Mouse (Mus musculus): ENCODE results near the gene Utrn. TPM values are rescaled to one million over a fixed set of nuclear protein-coding genes. Genes with fewer than 3 reads are reported as not detected.

Gene Utrn
- polyA plus RNA-seq, 1 experiment from 2014 or later = 88.4 TPM

- H3K27me3 ChIP-seq (replicated peaks; ENCODE audit: insufficient read depth, low read length) = no peaks in the 10 kb centered on the region
- no peak overlapping the region for H3K4me2 ChIP-seq (replicated peaks; ENCODE audit: low read depth, low read length)
- no peaks in the 10 kb centered on the region for H3K4me1 ChIP-seq (ENCODE audit: insufficient read depth, low read depth, low read length)
- ATAC-seq (no peak), DNase-seq (ENCODE audit: low spot score) (no peak)
- H3K27ac ChIP-seq (ENCODE audit: low read length) = no peak overlapping the region
- TF ChIP-seq CTCF (IDR thresholded peaks at IDR 0.05) (no peak), EP300 (IDR thresholded peaks at IDR 0.05) (no peak)
- H3K9me3 ChIP-seq (ENCODE audit: low read length) = no peaks in the 10 kb centered on the region
- no peak overlapping the region for H3K9ac ChIP-seq (replicated peaks; ENCODE audit: low read depth)
- H3K36me3 ChIP-seq (ENCODE audit: insufficient read depth, low read length) = no peaks in the 10 kb centered on the region
- WGBS = 79% methylated on average over 4 of the region's 4 CpGs
- no peak overlapping the region for H3K4me3 ChIP-seq (ENCODE audit: low read depth, low read length)
Observed at GRCm38 (mm10) chr10:12860765-12861164, 8.4 kb downstream of the Utrn start.

DNA sequence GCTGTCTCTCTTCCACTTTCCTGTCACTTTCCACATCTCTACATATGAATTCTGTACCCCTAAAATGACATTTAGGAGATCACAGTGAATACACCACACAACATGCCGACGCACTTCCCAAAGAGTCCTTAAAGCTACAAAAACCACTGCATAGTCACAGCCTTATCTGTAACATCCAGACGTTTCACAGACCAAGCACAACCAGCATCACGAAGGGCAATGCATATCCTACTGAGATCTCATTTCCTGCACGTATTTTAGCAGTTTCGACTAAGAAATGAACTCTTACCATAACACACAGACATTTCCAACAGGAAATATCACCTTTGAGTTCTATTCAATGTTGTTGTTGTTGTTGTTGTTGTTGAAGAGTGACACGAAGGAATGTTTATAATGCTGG is 8.8 kb downstream of the Utrn start:
- no peak for TF ChIP-seq EP300 (IDR thresholded peaks at IDR 0.05)
- no peak for TF ChIP-seq CTCF (IDR thresholded peaks at IDR 0.05)
- H3K4me1 ChIP-seq (ENCODE audit: insufficient read depth, low read depth, low read length) = no peaks in the 10 kb centered on the region
- no peaks in the 10 kb centered on the region for H3K27me3 ChIP-seq (replicated peaks; ENCODE audit: insufficient read depth, low read length)
- no peaks in the 10 kb centered on the region for H3K36me3 ChIP-seq (ENCODE audit: insufficient read depth, low read length)
- no peak for DNase-seq (ENCODE audit: low spot score)
- H3K9ac ChIP-seq (replicated peaks; ENCODE audit: low read depth) = no peak overlapping the region
- no peak overlapping the region for H3K4me2 ChIP-seq (replicated peaks; ENCODE audit: low read depth, low read length)
- WGBS = 73% methylated on average over 7 of the region's 7 CpGs
- no peaks in the 10 kb centered on the region for H3K9me3 ChIP-seq (ENCODE audit: low read length)
- no peak for ATAC-seq
- no peak overlapping the region for H3K4me3 ChIP-seq (ENCODE audit: low read depth, low read length)
- no peak overlapping the region for H3K27ac ChIP-seq (ENCODE audit: low read length)

DNA sequence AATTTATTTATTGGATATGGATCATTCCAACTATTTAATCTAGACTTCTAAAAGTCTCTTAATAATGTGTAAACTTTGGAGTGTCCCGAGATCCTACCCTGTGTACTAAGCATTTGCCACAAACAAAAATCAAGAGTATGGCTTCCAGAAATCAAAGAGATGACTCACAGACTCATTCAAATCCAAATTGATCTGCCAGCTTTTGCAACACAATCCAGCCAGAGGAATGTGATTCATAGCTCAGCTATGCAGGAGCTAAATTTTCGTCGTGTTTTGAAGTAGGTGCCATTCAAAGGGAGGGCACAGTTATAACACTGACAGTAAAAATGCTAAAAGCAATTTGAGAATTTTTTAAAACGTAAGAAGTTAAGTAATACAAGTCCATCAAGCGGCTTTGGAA is 11.1 kb downstream of the Utrn start:
- no peak overlapping the region for H3K4me2 ChIP-seq (replicated peaks; ENCODE audit: low read depth, low read length)
- H3K4me3 ChIP-seq (ENCODE audit: low read depth, low read length) = no peak overlapping the region
- no peaks in the 10 kb centered on the region for H3K9me3 ChIP-seq (ENCODE audit: low read length)
- no peak for ATAC-seq
- no peaks in the 10 kb centered on the region for H3K27me3 ChIP-seq (replicated peaks; ENCODE audit: insufficient read depth, low read length)
- H3K27ac ChIP-seq (ENCODE audit: low read length) = no peak overlapping the region
- no peak for TF ChIP-seq CTCF (IDR thresholded peaks at IDR 0.05)
- TF ChIP-seq EP300 (IDR thresholded peaks at IDR 0.05) = no peak
- 56% methylated on average over 5 of the region's 5 CpGs for WGBS
- peak; percentile 50 for DNase-seq (ENCODE audit: low spot score)
- H3K36me3 ChIP-seq (ENCODE audit: insufficient read depth, low read length) = no peaks in the 10 kb centered on the region
- H3K4me1 ChIP-seq (ENCODE audit: insufficient read depth, low read depth, low read length) = no peaks in the 10 kb centered on the region; the same call in 1 of the 2 replicates
- H3K9ac ChIP-seq (replicated peaks; ENCODE audit: low read depth) = no peak overlapping the region

GRCm38 (mm10) chr10:12854298-12854697 is 14.9 kb downstream of the Utrn start:
- Histone ChIP-seq H3K4me1 (ENCODE audit: insufficient read depth, low read depth, low read length) (no peaks in the 10 kb centered on the region; the same call in 1 of the 2 replicates), H3K4me2 (replicated peaks; ENCODE audit: low read depth, low read length) (no peak overlapping the region), H3K36me3 (ENCODE audit: insufficient read depth, low read length) (no peaks in the 10 kb centered on the region), H3K27ac (ENCODE audit: low read length) (no peak overlapping the region), H3K27me3 (replicated peaks; ENCODE audit: insufficient read depth, low read length) (no peaks in the 10 kb centered on the region), H3K9ac (replicated peaks; ENCODE audit: low read depth) (no peak overlapping the region), H3K4me3 (ENCODE audit: low read depth, low read length) (no peak overlapping the region), H3K9me3 (ENCODE audit: low read length) (no peaks in the 10 kb centered on the region)
- 69% methylated on average over 6 of the region's 6 CpGs for WGBS
- TF ChIP-seq CTCF (IDR thresholded peaks at IDR 0.05) = no peak
- TF ChIP-seq EP300 (IDR thresholded peaks at IDR 0.05) = no peak
- ATAC-seq (no peak), DNase-seq (ENCODE audit: low spot score) (no peak)

DNA sequence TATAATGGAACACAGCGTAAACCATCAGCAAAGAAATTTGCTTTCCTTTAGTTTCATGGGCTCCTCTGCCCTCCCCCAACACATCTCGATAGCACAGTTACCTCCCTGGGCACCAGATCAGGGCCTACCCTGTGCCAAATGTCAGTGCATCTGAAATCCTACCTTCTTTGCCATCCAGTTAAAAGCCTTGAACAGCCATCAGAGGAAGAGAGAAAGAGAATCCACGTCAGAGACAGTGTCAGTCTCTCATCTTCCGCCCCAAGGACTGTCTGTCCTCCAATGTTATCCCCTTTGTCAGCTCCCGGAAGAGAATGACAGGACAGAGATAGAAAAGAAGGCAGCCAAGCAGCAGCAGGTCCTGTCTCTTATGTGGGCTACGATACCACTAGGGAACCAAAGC is 15.4 kb downstream of the Utrn start:
- 82% methylated on average over 6 of the region's 6 CpGs for WGBS
- Histone ChIP-seq H3K36me3 (ENCODE audit: insufficient read depth, low read length) (no peaks in the 10 kb centered on the region), H3K9me3 (ENCODE audit: low read length) (no peaks in the 10 kb centered on the region), H3K27ac (ENCODE audit: low read length) (no peak overlapping the region), H3K4me3 (ENCODE audit: low read depth, low read length) (no peak overlapping the region), H3K4me2 (replicated peaks; ENCODE audit: low read depth, low read length) (no peak overlapping the region), H3K4me1 (ENCODE audit: insufficient read depth, low read depth, low read length) (no peaks in the 10 kb centered on the region; the same call in 1 of the 2 replicates), H3K9ac (replicated peaks; ENCODE audit: low read depth) (no peak overlapping the region), H3K27me3 (replicated peaks; ENCODE audit: insufficient read depth, low read length) (no peaks in the 10 kb centered on the region)
- TF ChIP-seq EP300 (IDR thresholded peaks at IDR 0.05) (no peak), CTCF (IDR thresholded peaks at IDR 0.05) (no peak)
- DNase-seq (ENCODE audit: low spot score) (no peak), ATAC-seq (no peak)

DNA sequence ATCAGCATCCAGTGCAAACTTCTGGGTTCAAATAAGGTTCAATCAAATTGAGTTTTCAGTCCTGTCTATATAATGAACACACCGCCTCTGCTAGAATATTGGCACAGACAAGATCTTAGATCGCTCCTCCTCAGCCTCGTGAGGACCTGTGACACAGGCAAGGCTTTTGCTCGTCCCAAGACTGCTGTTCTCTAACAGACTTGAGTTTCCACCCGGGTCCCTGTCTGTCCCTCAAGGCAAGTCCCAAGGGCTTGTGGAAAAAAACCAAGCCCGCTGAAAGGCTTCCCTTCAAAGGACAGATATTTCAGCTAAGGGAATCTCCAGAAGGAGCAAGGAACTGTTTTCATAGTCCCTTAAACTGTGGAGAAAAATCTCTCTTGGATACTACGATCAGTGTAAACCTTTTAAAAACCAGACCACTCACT is 16.0 kb downstream of the Utrn start:
- Histone ChIP-seq H3K27me3 (replicated peaks; ENCODE audit: insufficient read depth, low read length) (no peaks in the 10 kb centered on the region), H3K4me3 (ENCODE audit: low read depth, low read length) (no peak overlapping the region), H3K27ac (ENCODE audit: low read length) (no peak overlapping the region), H3K4me1 (ENCODE audit: insufficient read depth, low read depth, low read length) (no peaks in the 10 kb centered on the region; the same call in 1 of the 2 replicates), H3K9ac (replicated peaks; ENCODE audit: low read depth) (no peak overlapping the region), H3K9me3 (ENCODE audit: low read length) (no peaks in the 10 kb centered on the region), H3K4me2 (replicated peaks; ENCODE audit: low read depth, low read length) (no peak overlapping the region), H3K36me3 (ENCODE audit: insufficient read depth, low read length) (no peaks in the 10 kb centered on the region)
- DNase-seq (ENCODE audit: low spot score) (no peak), ATAC-seq (no peak)
- TF ChIP-seq CTCF (IDR thresholded peaks at IDR 0.05) (no peak), EP300 (IDR thresholded peaks at IDR 0.05) (no peak)
- 53% methylated on average over 7 of the region's 7 CpGs for WGBS

Data from lung, postnatal 0 days (tissue).